Mouse (Mus musculus) erythroblast, embryonic 14.5 days (primary cell): ENCODE measurements around the gene Axl.

Experiments
- GATA1 ChIP-seq: IDR thresholded peaks from 2 replicates; pipeline ENCODE4 v1.6.1; 2012; ENCODE audit warnings: low read length, inconsistent platforms, mixed read lengths
- TAL1 ChIP-seq: IDR thresholded peaks from 3 replicates; pipeline ENCODE4 v1.6.1; 2012; ENCODE audit warnings: low read length, inconsistent platforms, mixed read lengths

DNA sequence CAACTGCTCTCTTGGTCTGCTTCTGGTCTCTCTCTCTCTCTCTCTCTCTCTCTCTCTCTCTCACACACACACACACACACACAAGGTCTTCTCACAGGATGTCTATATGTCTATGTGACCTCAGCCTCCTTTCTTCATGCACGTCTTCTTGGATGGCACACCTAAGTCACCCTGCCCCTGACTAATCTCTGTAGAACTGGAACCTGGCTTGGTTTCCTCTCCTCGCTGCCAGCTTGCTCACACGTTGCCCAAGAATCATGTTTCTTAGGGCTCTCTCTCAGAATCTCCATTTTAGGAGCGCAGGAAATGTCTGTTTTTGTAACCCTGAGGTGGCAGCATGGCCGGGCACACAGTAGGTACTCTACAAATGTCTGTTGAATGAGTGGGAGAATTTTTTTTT lies 8.5 kb downstream of the Axl start:
- TF ChIP-seq TAL1, result no peak
- no peak for TF ChIP-seq GATA1
